Mouse (Mus musculus): ENCODE data around the gene Cldn14.

The Cldn14 gene

GRCm38 (mm10) chr16:93942796-93943502 lies 65.7 kb downstream of the Cldn14 start:
- no peak for DNase-seq

- DNase-seq: no peak
These were observed 66.7 kb downstream of the Cldn14 start for GRCm38 (mm10) chr16:93941781-93942567.

- DNase-seq: no peak
These were observed 68.7 kb downstream of the Cldn14 start for GRCm38 (mm10) chr16:93939961-93940360.

GRCm38 (mm10) chr16:93938400-93938846 lies 70.2 kb downstream of the Cldn14 start:
- peak; percentile 77 for DNase-seq

GRCm38 (mm10) chr16:93935009-93935408 lies 73.6 kb downstream of the Cldn14 start:
- peak; percentile 11 for DNase-seq

- no peak for DNase-seq
These were observed 74.0 kb downstream of the Cldn14 start for GRCm38 (mm10) chr16:93934588-93934987.

GRCm38 (mm10) chr16:93932185-93933168 lies 76.2 kb downstream of the Cldn14 start:
- no peak for DNase-seq

GRCm38 (mm10) chr16:93929370-93930032 lies 79.1 kb downstream of the Cldn14 start:
- DNase-seq: no peak

- DNase-seq: no peak
These were observed 82.9 kb downstream of the Cldn14 start for GRCm38 (mm10) chr16:93925684-93926247.

- DNase-seq: no peak
These were observed 84.8 kb downstream of the Cldn14 start for GRCm38 (mm10) chr16:93923788-93924187.

- DNase-seq: no peak
These were observed 85.7 kb downstream of the Cldn14 start for GRCm38 (mm10) chr16:93922835-93923389.

- DNase-seq: no peak
These were observed 88.0 kb downstream of the Cldn14 start for GRCm38 (mm10) chr16:93920673-93921072.

- DNase-seq: no peak
These were observed 89.4 kb downstream of the Cldn14 start for GRCm38 (mm10) chr16:93919189-93919588.

GRCm38 (mm10) chr16:93918679-93919060 lies 90.0 kb downstream of the Cldn14 start:
- no peak for DNase-seq

GRCm38 (mm10) chr16:93917712-93918678 lies 90.6 kb downstream of the Cldn14 start:
- DNase-seq: peak; percentile 94

GRCm38 (mm10) chr16:93915338-93915849 lies 93.2 kb downstream of the Cldn14 start:
- DNase-seq: peak; percentile 79

GRCm38 (mm10) chr16:93913881-93914576 lies 94.6 kb downstream of the Cldn14 start:
- peak; percentile 79 for DNase-seq

- DNase-seq: no peak
These were observed 95.8 kb downstream of the Cldn14 start for GRCm38 (mm10) chr16:93912808-93913207.

- DNase-seq: no peak
These were observed 96.5 kb downstream of the Cldn14 start for GRCm38 (mm10) chr16:93912158-93912557.

All from lung, postnatal 36 days (tissue).